Mouse (Mus musculus) brain, adult 2 months (tissue): ENCODE results near the gene N4bp2l2.
A peak's percentile ranks its signal among the peaks of the same experiment; 100 is the strongest.
"Not testable (repeated sequence)": the region's sequence is repeated elsewhere in the genome, so short reads cannot be mapped to it uniquely, and the experiment has no call there.

Experiments used
- DNase-seq: peaks from one replicate; pipeline ENCODE4 v3.0.0; 2011; ENCODE audit warnings: low read depth, low spot score

N4bp2l2 gene

GRCm38 (mm10) chr5:150666133-150666739 lies at the start of gene N4bp2l2:
Gene N4bp2l2, minus strand, starts transcription at chr5:150666183.
- DNase-seq = not testable (repeated sequence)

- no peak for DNase-seq
These were observed 47.4 kb upstream of the N4bp2l2 start for GRCm38 (mm10) chr5:150713431-150713830.

- DNase-seq = no peak
These were observed 45.5 kb upstream of the N4bp2l2 start for GRCm38 (mm10) chr5:150711503-150711902.

GRCm38 (mm10) chr5:150707181-150707580 lies 41.2 kb upstream of the N4bp2l2 start:
- DNase-seq = not testable (repeated sequence)

DNA sequence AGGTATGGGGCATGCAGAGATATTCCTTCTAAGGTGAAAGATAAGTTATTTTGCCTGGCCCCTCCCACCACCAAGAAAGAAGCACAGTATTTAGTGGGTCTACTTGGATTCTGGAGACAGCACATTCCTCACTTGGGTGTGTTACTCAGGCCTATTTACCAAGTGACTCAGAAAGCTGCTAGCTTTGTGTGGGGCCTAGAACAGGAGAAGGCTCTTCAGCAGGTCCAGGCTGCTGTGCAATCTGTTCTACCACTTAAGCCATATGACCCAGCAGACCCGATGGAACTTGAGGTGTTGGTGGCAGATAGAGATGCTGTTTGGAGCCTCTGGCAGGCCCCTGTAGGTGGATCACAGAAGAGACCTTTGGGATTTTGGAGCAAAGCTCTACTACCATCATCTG lies 40.7 kb upstream of the N4bp2l2 start:
- not testable (repeated sequence) for DNase-seq

DNA sequence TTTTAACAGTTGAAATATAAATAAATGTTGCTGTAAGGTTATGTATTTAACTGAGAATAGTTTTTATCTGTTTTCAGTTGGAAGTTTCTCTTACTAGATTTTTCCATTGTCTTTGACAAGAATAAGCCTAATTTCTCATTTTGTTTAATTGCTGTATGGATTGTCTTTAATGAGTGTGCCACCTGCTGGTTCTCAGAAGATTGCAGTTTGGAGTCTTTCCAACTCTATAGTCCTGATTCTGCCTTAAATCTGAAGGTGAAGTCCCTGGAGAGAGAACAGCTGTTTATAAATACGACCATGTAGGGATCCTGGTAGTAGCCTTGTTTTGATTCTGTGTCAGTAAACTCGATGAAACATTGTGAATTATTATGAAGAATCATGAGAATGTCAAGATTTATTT lies 36.7 kb upstream of the N4bp2l2 start:
- DNase-seq = peak; percentile 77

GRCm38 (mm10) chr5:150693277-150693676 lies 27.3 kb upstream of the N4bp2l2 start:
- no peak for DNase-seq

DNA sequence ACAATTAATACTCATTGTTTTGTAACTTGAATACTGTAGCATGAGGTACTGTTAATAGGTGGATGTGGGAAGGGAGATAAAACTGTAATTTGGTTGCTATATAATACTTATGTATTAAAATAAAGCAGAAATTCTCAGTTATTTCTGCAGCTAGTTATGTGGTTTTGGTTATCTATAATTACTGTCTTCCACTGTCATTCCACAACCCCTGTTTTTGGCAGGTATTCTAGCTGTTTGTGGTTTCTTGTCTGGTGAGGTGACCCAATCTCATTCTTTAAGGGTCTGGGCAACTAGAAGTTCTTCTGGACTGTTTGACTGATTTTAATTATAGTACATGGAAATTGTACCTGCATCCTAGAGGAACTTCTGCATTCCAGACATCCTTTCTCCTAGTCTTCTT lies 24.7 kb upstream of the N4bp2l2 start:
- no peak for DNase-seq

GRCm38 (mm10) chr5:150682862-150683261 lies 16.9 kb upstream of the N4bp2l2 start:
- DNase-seq = not testable (repeated sequence)

GRCm38 (mm10) chr5:150674866-150675265 lies 8.9 kb upstream of the N4bp2l2 start:
- DNase-seq = no peak

DNA sequence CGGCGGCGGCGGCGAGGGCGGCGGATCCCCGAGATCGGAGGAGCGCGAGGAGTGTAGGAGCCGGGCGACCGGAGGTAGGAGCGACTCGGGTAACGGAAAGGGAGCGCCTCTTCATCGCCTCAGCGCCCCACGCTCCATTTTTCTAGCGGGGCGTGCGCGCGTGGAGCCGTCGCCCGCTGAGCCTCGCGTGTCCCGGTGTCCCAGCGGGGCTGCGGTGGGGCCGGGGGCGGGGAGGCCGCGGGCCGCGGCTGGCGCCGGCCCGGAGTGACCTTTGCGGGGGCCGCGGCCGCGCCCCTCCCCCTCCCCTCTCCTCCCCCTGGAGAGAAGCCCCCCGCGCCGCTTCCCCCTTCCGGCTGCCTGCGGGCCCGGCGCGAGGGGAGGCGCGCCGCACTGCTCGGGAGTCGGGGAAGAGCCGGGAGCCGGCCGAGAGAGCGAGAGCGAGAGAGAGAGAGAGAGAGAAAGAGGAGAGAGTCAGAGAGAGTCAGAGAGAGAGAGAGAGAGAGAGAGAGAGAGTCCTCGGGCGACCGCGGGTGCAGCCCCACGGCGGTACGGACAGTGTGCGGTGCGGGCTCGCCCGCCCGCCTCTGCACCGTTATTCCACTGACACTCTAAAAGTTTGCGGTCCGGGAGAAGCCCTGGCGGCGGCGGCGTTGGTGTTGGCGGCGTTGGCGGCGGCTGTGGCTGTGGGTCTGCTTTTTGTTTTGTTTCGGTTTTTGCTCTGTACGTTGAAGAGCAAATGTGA lies 8.1 kb upstream of the N4bp2l2 start:
- DNase-seq = peak; percentile 23

- peak; percentile 99 for DNase-seq
These were observed 7.3 kb upstream of the N4bp2l2 start, which contains the start of gene Pds5b for GRCm38 (mm10) chr5:150673153-150673835. Gene Pds5b, plus strand, starts transcription at chr5:150673739.

- DNase-seq = no peak
These were observed 6.4 kb upstream of the N4bp2l2 start for GRCm38 (mm10) chr5:150672343-150672742.

GRCm38 (mm10) chr5:150668731-150669130 lies 2.7 kb upstream of the N4bp2l2 start:
- no peak for DNase-seq

DNA sequence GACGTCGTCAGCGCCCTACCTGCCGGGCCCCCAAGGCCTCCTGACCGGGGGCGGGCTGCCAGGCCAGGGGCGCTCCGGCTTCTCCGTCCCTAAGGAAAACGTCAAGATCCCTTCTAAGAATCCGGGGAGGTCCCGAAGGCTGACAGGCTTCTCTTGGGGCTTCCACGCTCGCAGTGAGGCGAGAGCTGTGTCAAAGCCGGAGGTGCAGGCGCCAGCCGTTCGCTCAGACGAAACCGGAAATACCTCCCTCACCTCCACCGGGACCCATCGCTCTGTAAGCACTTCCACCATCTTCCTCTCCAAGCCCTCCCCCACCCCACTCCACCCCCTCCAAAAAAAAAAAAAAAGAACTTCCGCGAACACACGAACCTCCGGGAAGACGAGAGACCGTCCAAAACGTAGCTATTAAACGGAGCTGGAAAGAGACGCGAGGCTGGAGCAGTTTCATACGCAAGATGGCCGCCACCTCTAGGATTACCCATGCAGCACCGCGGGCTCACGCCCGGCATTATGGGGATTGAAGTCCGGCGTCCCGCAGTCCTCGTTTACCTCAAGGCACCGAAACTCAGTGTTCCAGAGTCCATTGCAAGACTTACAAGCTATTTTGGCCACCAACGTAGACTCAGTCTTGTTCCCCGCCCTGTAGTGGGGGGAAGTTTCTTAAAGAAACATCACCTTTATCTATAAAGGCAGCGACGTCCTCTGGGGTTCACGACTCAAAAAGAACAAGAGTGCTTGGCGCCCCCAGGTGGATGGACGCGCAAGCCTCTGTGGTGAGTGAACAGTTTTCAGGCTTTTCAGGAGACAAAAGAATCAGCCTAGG lies 640 bp downstream of the N4bp2l2 start:
- DNase-seq = peak; percentile 100

GRCm38 (mm10) chr5:150664794-150665131 lies 1.2 kb downstream of the N4bp2l2 start:
- DNase-seq = no peak

GRCm38 (mm10) chr5:150663926-150664325 lies 2.1 kb downstream of the N4bp2l2 start:
- DNase-seq = not testable (repeated sequence)

DNA sequence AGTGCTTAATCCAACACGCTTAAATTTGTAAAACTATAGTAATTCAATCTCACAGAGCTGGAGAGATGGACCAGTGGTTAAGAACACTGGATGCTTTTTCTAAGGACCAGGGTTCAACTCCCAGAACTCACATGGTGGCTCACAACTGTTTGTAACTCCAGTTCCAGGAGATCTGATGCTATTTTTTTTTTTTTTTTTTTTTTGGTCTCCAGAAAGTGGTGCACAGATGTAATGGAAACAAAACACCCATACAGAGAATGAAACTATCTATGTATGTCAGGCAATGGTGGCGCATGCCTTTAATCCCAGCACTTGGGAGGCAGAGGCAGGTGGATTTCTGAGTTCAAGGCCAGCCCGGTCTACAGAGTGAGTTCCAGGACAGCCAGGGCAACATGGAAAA lies 5.7 kb downstream of the N4bp2l2 start:
- not testable (repeated sequence) for DNase-seq

- DNase-seq = not testable (repeated sequence)
These were observed 6.6 kb downstream of the N4bp2l2 start for GRCm38 (mm10) chr5:150659425-150659824.

- DNase-seq = no peak
These were observed 11.4 kb downstream of the N4bp2l2 start for GRCm38 (mm10) chr5:150654548-150654947.

DNA sequence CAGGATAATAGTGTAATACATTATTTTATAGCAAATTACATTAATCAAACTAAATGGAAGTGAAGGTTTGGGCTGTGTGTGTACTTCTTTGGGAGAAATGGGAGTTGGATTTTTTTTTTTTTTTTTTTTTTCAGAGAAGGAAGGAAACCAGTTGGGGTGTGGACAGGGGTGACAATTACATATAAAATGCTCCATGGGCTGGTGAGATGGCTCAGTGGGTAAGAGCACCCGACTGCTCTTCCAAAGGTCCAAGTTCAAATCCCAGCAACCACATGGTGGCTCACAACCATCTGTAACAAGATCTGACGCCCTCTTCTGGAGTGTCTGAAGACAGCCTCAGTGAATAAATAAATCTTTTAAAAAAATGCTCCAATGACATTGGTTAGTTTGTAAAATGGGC lies 13.4 kb downstream of the N4bp2l2 start:
- no peak for DNase-seq

DNA sequence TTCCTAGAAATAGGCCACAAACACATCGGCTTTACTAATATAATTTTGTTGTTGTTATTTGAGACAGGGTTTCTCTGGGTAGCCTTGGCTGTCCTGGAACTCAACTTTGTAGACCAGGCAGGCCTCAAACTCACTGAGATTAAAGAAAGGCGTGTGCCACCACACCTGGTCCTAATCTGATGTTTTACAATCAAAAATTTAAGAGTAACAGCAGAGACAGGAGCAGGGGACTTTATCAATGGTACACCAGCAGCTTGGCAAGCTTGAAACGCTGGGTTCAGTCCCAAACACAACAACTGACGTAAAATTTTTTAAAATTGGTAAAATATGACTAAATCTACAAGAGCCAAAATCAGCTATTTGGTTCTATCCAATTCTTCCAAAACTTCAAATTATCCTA lies 21.1 kb downstream of the N4bp2l2 start:
- DNase-seq = no peak
